Mouse (Mus musculus): ENCODE results near the gene Mapk13.

DNA sequence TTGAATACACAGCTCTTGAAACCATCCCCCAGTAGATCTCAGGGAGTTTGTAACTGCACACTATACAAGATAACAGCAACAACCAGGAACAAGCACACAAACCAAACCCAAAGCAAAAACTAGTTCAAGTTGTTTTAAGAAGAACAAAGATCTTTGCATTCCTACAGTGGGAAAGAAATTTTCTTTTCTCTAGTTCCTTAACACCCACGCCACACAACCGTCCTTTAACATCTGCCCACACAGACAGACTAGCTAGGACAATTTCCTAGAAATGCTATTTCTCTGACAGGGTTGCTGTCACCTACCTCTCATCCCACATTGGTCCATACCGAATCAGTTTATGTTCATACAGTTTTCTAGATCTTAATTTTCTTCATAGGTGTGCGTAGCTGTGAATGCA, 27.9 kb downstream of the Mapk13 start:
- TF ChIP-seq CTCF (IDR thresholded peaks at IDR 0.05; ENCODE audit: low read depth, low read length): no peak
- no peak for TF ChIP-seq POLR2A (IDR thresholded peaks at IDR 0.05; ENCODE audit: insufficient read depth, low read length)
